Mouse (Mus musculus) hematopoietic stem cell, adult 5-6 weeks (primary cell): ENCODE results near the gene Tdp1. TPM values are rescaled to one million over a fixed set of nuclear protein-coding genes. Genes with fewer than 3 reads are reported as not detected.

Source experiments
- total RNA-seq: library from RNA; stranded (forward); fragments of 172-1452, 232-1000 nt; gene quantifications from 2 replicates; pipeline ENCODE4 v1.2.3, GENCODE M21; 2017

Gene Tdp1
- total RNA-seq, 1 experiment from 2014 or later: 9.1 TPM

Other genes starting within 250 kb of the Tdp1 start
- gene Efcab11, start 78 bp upstream of the Tdp1 start, total RNA-seq: 4.8 and 5.8 TPM in 2 replicates
- gene Kcnk13, start 80.0 kb downstream of the Tdp1 start, total RNA-seq: 0.25 TPM in 1 of 2 replicates, not detected in the other
- 201 and 292 TPM in 2 replicates for gene Psmc1, start 225.6 kb downstream of the Tdp1 start, total RNA-seq